Mouse (Mus musculus) ES-Bruce4 (cell line): Measurements from ENCODE around the gene Hapln3.

Experiments used
- CTCF ChIP-seq: IDR thresholded peaks from one replicate; pipeline ENCODE4 v1.8.1; 2011; ENCODE audit warnings: low read depth, low read length
- EP300 ChIP-seq: IDR thresholded peaks from 2 replicates; pipeline ENCODE4 v1.6.1; 2011; ENCODE audit warnings: low read depth, low read length; ENCODE audit not compliant: insufficient read depth
- POLR2A ChIP-seq: IDR thresholded peaks from one replicate; pipeline ENCODE4 v1.8.1; 2011; ENCODE audit warnings: low read length; ENCODE audit not compliant: insufficient read depth

GRCm38 (mm10) chr7:79139328-79139824 lies 8.6 kb upstream of the Hapln3 start:
- TF ChIP-seq POLR2A (no peak), CTCF (peak; percentile 53), EP300 (peak; percentile 87)
